Mouse (Mus musculus) hindbrain, embryonic 11.5 days (tissue): ENCODE data around the gene Pfkfb3. TPM values are rescaled to one million over a fixed set of nuclear protein-coding genes. Genes with fewer than 3 reads are reported as not detected.

Experiments
- ATAC-seq: fragments of 200-750 bp; cut with Nextera tagmentation; 2 replicates; pipeline ENCODE4 v1.8.0; 2017; ENCODE audit warnings: mild to moderate bottlenecking, moderate TSS enrichment, moderate library complexity; ENCODE audit not compliant: low FRiP score
- DNase-seq: peaks from one replicate; pipeline ENCODE4 v3.0.0-alpha.2; 2015; ENCODE audit warnings: low spot score
- H3K27ac ChIP-seq: fragments of 300-500 bp; sonication (generic); 2 replicates; pipeline ENCODE4 v1.5.1; 2014; ENCODE audit warnings: mild to moderate bottlenecking, low read depth, low read length
- H3K27me3 ChIP-seq: fragments of 300-500 bp; sonication (generic); 2 replicates; pipeline ENCODE4 v1.6.1; 2014; ENCODE audit warnings: mild to moderate bottlenecking, low read length, moderate library complexity, mixed read lengths; ENCODE audit not compliant: control insufficient read depth, insufficient read depth
- H3K36me3 ChIP-seq: fragments of 300-500 bp; sonication (generic); 2 replicates; pipeline ENCODE4 v1.6.1; 2014; ENCODE audit warnings: mild to moderate bottlenecking, low read length, moderate library complexity, mixed read lengths; ENCODE audit not compliant: control insufficient read depth, insufficient read depth
- H3K4me1 ChIP-seq: fragments of 300-500 bp; sonication (generic); replicated peaks from 2 replicates; pipeline ENCODE4 v1.6.1; 2014; ENCODE audit warnings: low read length, mixed read lengths; ENCODE audit not compliant: control insufficient read depth, insufficient read depth
- H3K4me2 ChIP-seq: fragments of 300-500 bp; sonication (generic); replicated peaks from 2 replicates; pipeline ENCODE4 v1.6.1; 2014; ENCODE audit warnings: mild to moderate bottlenecking, low read depth, low read length
- H3K4me3 ChIP-seq: fragments of 300-500 bp; sonication (generic); 2 replicates; pipeline ENCODE4 v1.5.1; 2014; ENCODE audit warnings: low read depth, low read length
- H3K9ac ChIP-seq: fragments of 300-500 bp; sonication (generic); 2 replicates; pipeline ENCODE4 v1.6.1; 2014; ENCODE audit warnings: low read depth, low read length
- H3K9me3 ChIP-seq: fragments of 300-500 bp; sonication (generic); 2 replicates; pipeline ENCODE4 v1.6.1; 2016; ENCODE audit warnings: low read length; ENCODE audit not compliant: control insufficient read depth
- WGBS: fragments of 180-500 bp; shearing (Covaris S2); extraction: QIAGEN DNeasy Blood & Tissue Kit; methylation state at CpG from one replicate; pipeline ENCODE4 v1.1.7; 2014; 5-methylcytosine and 5-hydroxymethylcytosine counted together
- polyA plus RNA-seq: library from polyadenylated mRNA; unstranded; fragments of >200 nt; fragmentation: Nextera tagmentation; extraction: Ambion mirVana; gene quantifications from 2 replicates; pipeline ENCODE4 v1.2.1, GENCODE M21; 2014

The Pfkfb3 gene
- polyA plus RNA-seq, 1 experiment from 2014 or later = 19.3 TPM

DNA sequence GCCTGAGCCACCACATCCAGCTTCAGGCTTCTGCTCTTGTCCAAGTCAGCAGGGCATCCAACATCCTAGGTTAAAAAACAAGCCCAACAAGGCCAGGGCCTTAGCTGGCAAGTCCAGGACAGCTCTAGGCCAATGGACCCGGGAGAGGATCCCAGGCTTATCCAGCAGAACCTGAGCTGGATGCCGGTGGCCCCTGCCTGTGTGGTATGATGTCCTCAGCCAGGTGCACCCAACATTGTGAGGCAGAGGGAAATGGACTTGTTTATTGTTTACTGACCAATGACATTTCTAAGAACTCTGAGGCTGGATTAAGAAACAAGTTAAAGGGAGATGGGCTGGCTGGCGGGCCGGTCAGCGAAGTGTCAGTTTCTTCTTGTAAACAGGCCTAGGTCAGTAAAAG is 27.8 kb downstream of the Pfkfb3 start:
- Histone ChIP-seq H3K4me3 (no peak overlapping the region), H3K27me3 (no peaks in the 10 kb centered on the region), H3K36me3 (no peaks in the 10 kb centered on the region), H3K4me1 (no peaks in the 10 kb centered on the region), H3K9ac (no peak overlapping the region), H3K4me2 (no peak overlapping the region), H3K9me3 (no peaks in the 10 kb centered on the region), H3K27ac (no peak overlapping the region)
- WGBS = 88% methylated on average over 5 of the region's 5 CpGs
- no peak for ATAC-seq
- DNase-seq = no peak

GRCm38 (mm10) chr2:11524736-11525135 is 29.1 kb downstream of the Pfkfb3 start:
- no peaks in the 10 kb centered on the region for H3K27me3 ChIP-seq
- no peaks in the 10 kb centered on the region for H3K36me3 ChIP-seq
- no peak overlapping the region for H3K4me3 ChIP-seq
- H3K9ac ChIP-seq = no peak overlapping the region
- no peak overlapping the region for H3K4me2 ChIP-seq
- whole genome bisulfite sequencing = 85% methylated on average over 6 of the region's 6 CpGs
- H3K4me1 ChIP-seq = no peaks in the 10 kb centered on the region
- H3K9me3 ChIP-seq = no peaks in the 10 kb centered on the region
- ATAC-seq = no peak
- no peak for DNase-seq
- H3K27ac ChIP-seq = no peak overlapping the region

DNA sequence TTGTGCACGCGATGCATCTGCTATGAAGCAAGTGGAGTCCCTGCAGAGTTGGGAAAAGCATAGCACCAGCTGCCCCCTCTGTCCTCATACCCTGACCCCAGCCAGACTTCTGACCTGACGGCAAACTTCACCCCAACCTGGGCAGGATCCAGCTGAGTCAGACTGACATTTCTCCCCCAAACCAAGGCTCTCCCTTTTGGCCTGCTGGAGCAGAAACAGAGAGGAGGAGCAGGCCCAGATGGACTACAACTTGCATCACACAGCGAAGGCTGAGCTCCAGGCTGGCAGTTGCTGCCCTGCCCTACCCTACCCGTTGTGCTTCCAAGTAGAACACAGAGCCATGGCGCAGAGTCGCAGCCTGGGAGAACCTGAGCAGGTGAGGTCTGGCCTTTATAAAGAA is 32.1 kb downstream of the Pfkfb3 start:
- ATAC-seq (no peak), DNase-seq (no peak)
- no peaks in the 10 kb centered on the region for H3K27me3 ChIP-seq
- 93% methylated on average over 7 of the region's 7 CpGs for WGBS
- H3K36me3 ChIP-seq = no peaks in the 10 kb centered on the region
- no peak overlapping the region for H3K4me2 ChIP-seq
- H3K27ac ChIP-seq = no peak overlapping the region
- H3K4me1 ChIP-seq = no peaks in the 10 kb centered on the region
- H3K9me3 ChIP-seq = no peaks in the 10 kb centered on the region
- no peak overlapping the region for H3K9ac ChIP-seq
- H3K4me3 ChIP-seq = no peak overlapping the region

GRCm38 (mm10) chr2:11520786-11521185 is 33.1 kb downstream of the Pfkfb3 start:
- 85% methylated on average over 9 of the region's 9 CpGs for WGBS
- ATAC-seq = no peak

DNA sequence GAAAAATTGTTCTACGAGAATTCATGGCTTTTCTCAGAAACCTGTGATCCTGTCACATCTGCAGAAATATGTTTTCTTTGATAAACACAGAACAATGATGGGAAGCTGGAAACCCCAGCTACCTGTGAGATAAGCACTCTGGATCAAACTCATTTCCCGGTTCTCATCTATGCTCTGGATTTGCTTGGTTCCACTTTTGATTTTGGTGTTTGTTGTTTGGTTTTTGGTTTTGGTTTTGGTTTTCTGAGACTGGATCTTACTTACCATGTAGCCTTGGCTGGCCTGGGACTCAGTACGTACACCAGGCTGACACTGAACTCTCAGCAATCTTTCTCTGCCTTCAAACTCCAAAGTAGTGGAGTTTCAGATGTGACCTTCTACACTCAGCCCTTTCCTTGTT is 38.0 kb downstream of the Pfkfb3 start:
- no peak overlapping the region for H3K27ac ChIP-seq
- H3K9me3 ChIP-seq = no peaks in the 10 kb centered on the region
- no peak for ATAC-seq
- 89% methylated on average over 3 of the region's 3 CpGs for WGBS
- H3K36me3 ChIP-seq = no peaks in the 10 kb centered on the region
- no peak overlapping the region for H3K9ac ChIP-seq
- no peak overlapping the region for H3K4me3 ChIP-seq
- no peak for DNase-seq
- H3K4me1 ChIP-seq = no peaks in the 10 kb centered on the region
- H3K27me3 ChIP-seq = no peaks in the 10 kb centered on the region
- H3K4me2 ChIP-seq = no peak overlapping the region

More at GRCm38 (mm10) chr2:11520786-11521185, 33.1 kb downstream of the Pfkfb3 start:
- no peak overlapping the region for H3K4me3 ChIP-seq
- no peaks in the 10 kb centered on the region for H3K27me3 ChIP-seq
- H3K4me2 ChIP-seq = no peak overlapping the region
- no peak overlapping the region for H3K27ac ChIP-seq
- no peak for DNase-seq
- no peak overlapping the region for H3K9ac ChIP-seq
- no peaks in the 10 kb centered on the region for H3K4me1 ChIP-seq
- H3K36me3 ChIP-seq = no peaks in the 10 kb centered on the region
- no peaks in the 10 kb centered on the region for H3K9me3 ChIP-seq

DNA sequence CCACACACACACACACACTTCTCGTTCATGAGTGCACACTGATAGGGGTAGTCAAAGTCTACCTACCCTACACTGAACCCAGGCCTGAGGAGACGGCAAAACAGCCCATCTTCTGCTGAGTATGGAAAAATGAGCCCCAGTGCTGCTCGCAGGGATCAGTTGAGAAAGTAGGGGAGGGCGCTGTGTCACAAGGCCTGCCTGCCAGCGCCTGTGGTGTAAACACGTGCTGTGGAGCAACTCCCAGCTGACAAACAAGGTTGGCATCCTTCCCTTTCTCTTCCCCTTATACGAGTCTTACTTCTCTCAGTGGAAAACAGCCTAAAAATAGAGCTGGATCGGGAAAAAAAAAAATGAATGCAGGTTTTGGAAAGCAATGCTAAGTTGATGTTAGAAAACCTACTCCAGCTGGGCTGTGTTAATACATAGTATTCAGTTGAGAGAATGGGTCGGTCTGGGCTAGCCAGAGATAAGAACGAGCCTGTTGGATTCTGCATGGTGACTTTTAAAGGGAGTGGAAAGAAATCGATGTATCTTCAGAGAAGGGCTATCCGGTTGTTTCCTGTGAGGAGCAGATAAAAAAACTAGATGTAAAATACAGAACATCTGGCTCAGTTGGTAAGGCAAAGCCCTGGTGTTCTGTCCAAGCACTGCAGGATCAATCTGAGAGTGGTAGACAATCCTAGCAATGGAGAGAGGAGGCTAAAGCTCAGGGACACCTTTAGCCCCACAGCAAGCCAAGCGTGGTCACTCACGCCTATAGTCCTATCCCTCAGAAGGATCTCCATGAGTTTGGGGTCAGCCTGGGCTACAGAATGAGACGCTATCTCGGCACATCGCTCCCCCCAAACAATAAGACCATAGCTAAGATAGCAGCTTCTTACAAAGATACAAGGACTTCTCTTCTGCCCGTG is 40.6 kb downstream of the Pfkfb3 start:
- H3K27ac ChIP-seq = no peak overlapping the region
- H3K9me3 ChIP-seq = no peaks in the 10 kb centered on the region
- 75% methylated on average over 18 of the region's 18 CpGs for WGBS
- H3K36me3 ChIP-seq = no peaks in the 10 kb centered on the region
- no peak overlapping the region for H3K4me3 ChIP-seq
- no peak overlapping the region for H3K4me2 ChIP-seq
- no peak for DNase-seq
- H3K9ac ChIP-seq = no peak overlapping the region
- ATAC-seq = no peak
- H3K27me3 ChIP-seq = no peaks in the 10 kb centered on the region
- no peaks in the 10 kb centered on the region for H3K4me1 ChIP-seq

GRCm38 (mm10) chr2:11512127-11512526 is 41.8 kb downstream of the Pfkfb3 start:
- WGBS = 91% methylated on average over 1 of the region's 1 CpGs
- H3K36me3 ChIP-seq = no peaks in the 10 kb centered on the region
- H3K9ac ChIP-seq = no peak overlapping the region
- H3K4me3 ChIP-seq = no peak overlapping the region
- no peaks in the 10 kb centered on the region for H3K27me3 ChIP-seq
- H3K4me1 ChIP-seq = no peaks in the 10 kb centered on the region
- DNase-seq (no peak), ATAC-seq (no peak)
- H3K9me3 ChIP-seq = no peaks in the 10 kb centered on the region
- H3K27ac ChIP-seq = no peak overlapping the region
- no peak overlapping the region for H3K4me2 ChIP-seq

- no peak overlapping the region for H3K27ac ChIP-seq
- H3K9me3 ChIP-seq = no peaks in the 10 kb centered on the region
- no peak overlapping the region for H3K9ac ChIP-seq
- no peak for ATAC-seq
- DNase-seq = peak; percentile 7
- peaks cover 2% of the 10 kb centered on the region; the same call in 1 of the 2 replicates for H3K4me1 ChIP-seq
- H3K36me3 ChIP-seq = no peaks in the 10 kb centered on the region
- H3K4me3 ChIP-seq = peak overlapping the region; percentile 67
- peaks cover 10% of the 10 kb centered on the region; the same call in 1 of the 2 replicates for H3K27me3 ChIP-seq
- peak overlapping the region; percentile 86; the same call in 1 of the 2 replicates for H3K4me2 ChIP-seq
- 19% methylated on average over 7 of the region's 7 CpGs for WGBS
Observed at GRCm38 (mm10) chr2:11503736-11504135, 50.1 kb downstream of the Pfkfb3 start.
